In genomic region chr2:35860394-35860744, GRCm38 (mm10) we compare ENCODE assay signal across 16 mouse cellular contexts.
A peak's percentile ranks its signal among the peaks of the same experiment; 100 is the strongest.
DNase-seq lines count a peak whose midpoint lies in the region; ATAC-seq lines count a peak whose summit lies in the region.
"Had no signal": no experiment of that assay in that cellular context is flagged by ENCODE, and none has a peak within 500 bp of the region (broad histone marks: within the 10 kb centered on the region; RNA-seq: fewer than 3 reads in every experiment).

No protein-coding gene starts in this region.

- 0 out of 2 replicates have a peak overlapping the region, but pooled peaks have one; percentile 5 for H3K9ac ChIP-seq in heart, embryonic 11.5 days (ENCODE audit: low read depth, low read length)
- no peak overlapping the region for H3K9ac ChIP-seq in forebrain, embryonic 14.5 days (ENCODE audit: low read length)
- H3K9ac ChIP-seq in limb, embryonic 13.5 days: no peak overlapping the region
- H3K9ac ChIP-seq: liver, embryonic 13.5 days; neural tube, embryonic 12.5 days had no signal

- no peak overlapping the region for H3K4me3 ChIP-seq in heart, embryonic 11.5 days (ENCODE audit: low read depth, low read length)
- H3K4me3 ChIP-seq in megakaryocyte, embryonic 14.5 days (replicated peaks): peak overlapping the region; percentile 54
- no peak overlapping the region for H3K4me3 ChIP-seq in forebrain, embryonic 14.5 days (ENCODE audit: low read depth, low read length)
- no peak overlapping the region for H3K4me3 ChIP-seq in limb, embryonic 13.5 days
- H3K4me3 ChIP-seq: liver, embryonic 13.5 days; neural tube, embryonic 12.5 days had no signal

- H3K9me3 ChIP-seq in heart, embryonic 11.5 days (replicated peaks; ENCODE audit: control insufficient read depth, low read length): no peaks in the 10 kb centered on the region
- no peaks in the 10 kb centered on the region for H3K9me3 ChIP-seq in megakaryocyte, embryonic 14.5 days
- H3K9me3 ChIP-seq in forebrain, embryonic 14.5 days (replicated peaks; ENCODE audit: control insufficient read depth, low read length): no peaks in the 10 kb centered on the region
- no peaks in the 10 kb centered on the region for H3K9me3 ChIP-seq in limb, embryonic 13.5 days
- H3K9me3 ChIP-seq: liver, embryonic 13.5 days; neural tube, embryonic 12.5 days had no signal

- 8% methylated on average over 10 of the region's 10 CpGs for WGBS in heart, embryonic 11.5 days (ENCODE audit: insufficient replicate concordance)
- WGBS in forebrain, embryonic 14.5 days: 73% methylated on average over 10 of the region's 10 CpGs
- WGBS in limb, embryonic 13.5 days: 44% methylated on average over 10 of the region's 10 CpGs

- no peak overlapping the region; the same call in 1 of the 2 replicates for H3K27ac ChIP-seq in heart, embryonic 11.5 days (ENCODE audit: low read depth, low read length)
- no peak overlapping the region; the same call in 1 of the 2 replicates for H3K27ac ChIP-seq in forebrain, embryonic 14.5 days (ENCODE audit: low read depth, low read length)
- H3K27ac ChIP-seq in limb, embryonic 13.5 days: peak overlapping the region; percentile 82
- H3K27ac ChIP-seq: liver, embryonic 13.5 days; neural tube, embryonic 12.5 days had no signal

- H3K36me3 ChIP-seq in heart, embryonic 11.5 days (ENCODE audit: control insufficient read depth, insufficient read depth, low read length): no peaks in the 10 kb centered on the region
- H3K36me3 ChIP-seq in megakaryocyte, embryonic 14.5 days (replicated peaks; ENCODE audit: low read length): peaks cover 95% of the 10 kb centered on the region
- H3K36me3 ChIP-seq in forebrain, embryonic 14.5 days (ENCODE audit: control insufficient read depth, insufficient read depth, low read length): no peaks in the 10 kb centered on the region
- H3K36me3 ChIP-seq in limb, embryonic 13.5 days: no peaks in the 10 kb centered on the region
- H3K36me3 ChIP-seq: liver, embryonic 13.5 days; neural tube, embryonic 12.5 days had no signal

- peak overlapping the region; percentile 24; the same call in 1 of the 2 replicates for H3K4me2 ChIP-seq in heart, embryonic 11.5 days
- H3K4me2 ChIP-seq in forebrain, embryonic 14.5 days (ENCODE audit: low read length): no peak overlapping the region
- 0 out of 2 replicates have a peak overlapping the region, but pooled peaks have one; percentile 16 for H3K4me2 ChIP-seq in limb, embryonic 13.5 days (replicated peaks)
- H3K4me2 ChIP-seq: liver, embryonic 13.5 days; neural tube, embryonic 12.5 days had no signal

- H3K4me1 ChIP-seq in heart, embryonic 11.5 days (ENCODE audit: control insufficient read depth, insufficient read depth, low read length): peaks cover 27% of the 10 kb centered on the region
- H3K4me1 ChIP-seq in megakaryocyte, embryonic 14.5 days: peaks cover 98% of the 10 kb centered on the region
- H3K4me1 ChIP-seq in forebrain, embryonic 14.5 days (ENCODE audit: control insufficient read depth, insufficient read depth, low read length): no peaks in the 10 kb centered on the region
- peaks cover 23% of the 10 kb centered on the region for H3K4me1 ChIP-seq in limb, embryonic 13.5 days
- H3K4me1 ChIP-seq: liver, embryonic 13.5 days had no signal

- 0 out of 2 replicates have a peak, but pooled peaks have one; percentile 21 for ATAC-seq in heart, embryonic 11.5 days (replicated peaks; ENCODE audit: insufficient number of reproducible peaks, low FRiP score, low TSS enrichment)
- no peak for ATAC-seq in megakaryocyte, adult 5-6 weeks (ENCODE audit: poor library complexity, severe bottlenecking)
- ATAC-seq in forebrain, embryonic 14.5 days: peak; percentile 16; the same call in 1 of the 2 replicates
- no peak for ATAC-seq in limb, embryonic 13.5 days (ENCODE audit: low FRiP score, low read depth)

- H3K27me3 ChIP-seq in heart, embryonic 11.5 days (ENCODE audit: control insufficient read depth, insufficient read depth, low read length): 0 out of 2 replicates have a peak, but pooled peaks cover 4% of the 10 kb centered on the region
- no peaks in the 10 kb centered on the region for H3K27me3 ChIP-seq in megakaryocyte, embryonic 14.5 days (replicated peaks)
- no peaks in the 10 kb centered on the region for H3K27me3 ChIP-seq in forebrain, embryonic 14.5 days (replicated peaks; ENCODE audit: control insufficient read depth, insufficient read depth, low read length)
- no peaks in the 10 kb centered on the region for H3K27me3 ChIP-seq in limb, embryonic 13.5 days
- H3K27me3 ChIP-seq: liver, embryonic 13.5 days; neural tube, embryonic 12.5 days had no signal

- DNase-seq in heart, adult 11 months: no peak
- DNase-seq in forebrain, embryonic 14.5 days (ENCODE audit: low spot score): no peak
- DNase-seq in urinary bladder, postnatal 4 days (ENCODE audit: low spot score in 2 of 2): no peak
- no peak for DNase-seq in kidney, postnatal 14 days
- DNase-seq: B cell, adult 2 months; cerebellum, adult 11-12 months; gastrocnemius, postnatal 14 days; kidney, adult 18-20 months; kidney, postnatal 25 days; layer of hippocampus, adult 9-11 months; liver, embryonic 13.5 days had no signal

Comparison
In these comparisons a context has a peak if more than half of its experiments do, and no peak if none do; other contexts are left out.
1. ATAC-seq: peak in heart, embryonic 11.5 days (single experiment) and forebrain, embryonic 14.5 days (single experiment); none in megakaryocyte, adult 5-6 weeks (single experiment) and limb, embryonic 13.5 days (single experiment).